Mouse (Mus musculus) CD4-positive, CD25-positive, alpha-beta regulatory T cell, adult 4 months (primary cell): Measurements from ENCODE around the gene Olfr66. TPM values are rescaled to one million over a fixed set of nuclear protein-coding genes. Genes with fewer than 3 reads are reported as not detected.

Experiments used
- polyA plus RNA-seq, 2 experiments: library from polyadenylated mRNA; unstranded; fragments of 100-300 nt; shearing (Covaris generic); gene quantifications; one replicate each; pipeline ENCODE4 v1.2.1; 2017

Olfr66 gene
- polyA plus RNA-seq, 2 experiments from 2014 or later: 0.13 TPM; not detected in 1

Other genes with a start within 250 kb of the Olfr66 start
- gene Olfr622, start 243.6 kb downstream of the Olfr66 start, polyA plus RNA-seq: not detected
- not detected for gene Olfr623, start 222.6 kb downstream of the Olfr66 start, polyA plus RNA-seq
- not detected for gene Olfr624, start 215.1 kb downstream of the Olfr66 start, polyA plus RNA-seq
- not detected for gene Olfr625-ps1, start 203.5 kb downstream of the Olfr66 start, polyA plus RNA-seq
- not detected for gene Olfr243, start 171.6 kb downstream of the Olfr66 start, polyA plus RNA-seq
- gene Olfr628, start 155.9 kb downstream of the Olfr66 start, polyA plus RNA-seq: not detected
- gene Olfr629, start 141.3 kb downstream of the Olfr66 start, polyA plus RNA-seq: not detected
- not detected for gene Olfr630, start 128.9 kb downstream of the Olfr66 start, polyA plus RNA-seq
- not detected for gene Olfr69, start 114.7 kb downstream of the Olfr66 start, polyA plus RNA-seq
- gene Olfr68, start 106.6 kb downstream of the Olfr66 start, polyA plus RNA-seq: not detected
- gene Olfr67, start 94.4 kb downstream of the Olfr66 start, polyA plus RNA-seq: not detected
- 1 to 10 TPM in 1 of 2 experiments, not detected in 1; 2.4 TPM for gene Hbb-bt, start 72.3 kb downstream of the Olfr66 start, polyA plus RNA-seq
- 1 to 10 TPM; 3.4 to 7.7 TPM for gene Hbb-bs, start 58.2 kb downstream of the Olfr66 start, polyA plus RNA-seq
- not detected for gene Hbb-bh2, start 45.7 kb downstream of the Olfr66 start, polyA plus RNA-seq
- not detected for gene Hbb-bh1, start 43.1 kb downstream of the Olfr66 start, polyA plus RNA-seq
- not detected for gene Hbb-y, start 33.0 kb downstream of the Olfr66 start, polyA plus RNA-seq
- gene Olfr64, start 8.2 kb upstream of the Olfr66 start, polyA plus RNA-seq: under 1 TPM in 1 of 2 experiments, not detected in 1; 0.07 TPM
- gene Olfr65, start 17.2 kb upstream of the Olfr66 start, polyA plus RNA-seq: not detected
- gene Olfr631, start 42.6 kb upstream of the Olfr66 start, polyA plus RNA-seq: not detected
- not detected for gene Olfr632, start 48.1 kb upstream of the Olfr66 start, polyA plus RNA-seq
- gene Olfr633, start 58.2 kb upstream of the Olfr66 start, polyA plus RNA-seq: not detected
- under 1 TPM in 1 of 2 experiments, not detected in 1; 0.05 TPM for gene Olfr635, start 84.9 kb upstream of the Olfr66 start, polyA plus RNA-seq
- not detected for gene Olfr638, start 112.5 kb upstream of the Olfr66 start, polyA plus RNA-seq
- gene Olfr639, start 131.1 kb upstream of the Olfr66 start, polyA plus RNA-seq: under 1 TPM in 1 of 2 experiments, not detected in 1; 0.08 TPM
- not detected for gene Olfr640, start 139.3 kb upstream of the Olfr66 start, polyA plus RNA-seq
- not detected for gene Olfr641, start 149.2 kb upstream of the Olfr66 start, polyA plus RNA-seq
- gene Olfr642, start 166.4 kb upstream of the Olfr66 start, polyA plus RNA-seq: not detected
- gene 4930516K23Rik, start 175.2 kb upstream of the Olfr66 start, polyA plus RNA-seq: not detected
- gene Olfr644, start 185.6 kb upstream of the Olfr66 start, polyA plus RNA-seq: not detected
- not detected for gene Olfr645, start 199.2 kb upstream of the Olfr66 start, polyA plus RNA-seq
- not detected for gene Olfr646, start 218.6 kb upstream of the Olfr66 start, polyA plus RNA-seq
- gene Ubqln5, start 243.6 kb upstream of the Olfr66 start, polyA plus RNA-seq: not detected